In the genomic region with DNA sequence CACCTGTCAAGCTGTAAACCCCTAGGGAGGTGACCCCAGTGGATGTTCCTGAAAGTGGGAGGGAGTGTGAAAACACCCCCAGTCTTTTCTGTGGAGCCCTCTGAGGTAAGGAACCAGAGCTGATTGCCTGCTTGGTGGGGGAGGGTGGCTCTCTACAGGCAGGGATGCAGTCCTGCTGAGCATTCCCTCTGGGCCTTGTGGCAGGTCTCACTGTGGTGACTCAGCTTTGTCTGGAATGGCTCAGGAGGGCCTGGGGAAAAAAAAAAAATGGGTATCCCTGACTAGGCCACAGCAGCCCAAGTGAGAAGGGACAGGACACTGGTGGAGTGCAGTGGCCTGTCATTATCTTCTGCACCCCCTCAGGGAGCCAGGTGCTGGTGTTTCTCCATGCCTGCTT, we compare ENCODE assay signal across 9 mouse cellular contexts. TPM values are rescaled to one million over a fixed set of nuclear protein-coding genes. Genes with fewer than 3 reads are reported as not detected.
DNase-seq lines count a peak whose midpoint lies in the region; ATAC-seq and TF ChIP-seq lines count a peak whose summit lies in the region.
"Had no signal": no experiment of that assay in that cellular context is flagged by ENCODE, and none has a peak within 500 bp of the region (broad histone marks: within the 10 kb centered on the region; RNA-seq: fewer than 3 reads in every experiment).

No protein-coding gene starts in this region.

- TF ChIP-seq POLR2A in kidney, adult 2 months (IDR thresholded peaks at IDR 0.05; ENCODE audit: low read depth, low read length): no peak

- H3K4me3 ChIP-seq in kidney, embryonic 14.5 days (ENCODE audit: low read length): peak overlapping the region; percentile 78; the same call in 1 of the 2 replicates
- H3K4me3 ChIP-seq in embryonic facial prominence, embryonic 14.5 days (ENCODE audit: low read depth, low read length): 0 out of 2 replicates have a peak overlapping the region, but pooled peaks have one; percentile 68
- H3K4me3 ChIP-seq in limb, embryonic 10.5 days: peak overlapping the region; percentile 95
- peak overlapping the region; percentile 71; the same call in 1 of the 2 replicates for H3K4me3 ChIP-seq in neural tube, embryonic 14.5 days (ENCODE audit: low read depth, low read length)
- H3K4me3 ChIP-seq in kidney, adult 2 months (ENCODE audit: insufficient read depth, low read depth, low read length): no peak overlapping the region

- no peak for DNase-seq in kidney, postnatal 14 days
- no peak for DNase-seq in embryonic facial prominence, embryonic 14.5 days (ENCODE audit: low spot score)
- no peak for DNase-seq in limb, embryonic 10.5 days (ENCODE audit: low spot score)
- no peak for DNase-seq in embryo, embryonic 9.5 days (ENCODE audit: extremely low spot score)
- no peak for DNase-seq in ovary, postnatal 36 days (ENCODE audit: low spot score)
- DNase-seq in kidney, adult 2 months: no peak
- DNase-seq: lung, postnatal 4 days had no signal

- no peak overlapping the region for H3K27ac ChIP-seq in kidney, embryonic 14.5 days (ENCODE audit: low read depth, low read length)
- H3K27ac ChIP-seq in embryonic facial prominence, embryonic 14.5 days (replicated peaks; ENCODE audit: low read depth, low read length): no peak overlapping the region
- peak overlapping the region; percentile 92; the same call in 1 of the 2 replicates for H3K27ac ChIP-seq in limb, embryonic 10.5 days
- H3K27ac ChIP-seq in neural tube, embryonic 14.5 days (ENCODE audit: low read depth, low read length): no peak overlapping the region
- H3K27ac ChIP-seq in kidney, adult 2 months (ENCODE audit: insufficient read depth, low read depth, low read length): no peak overlapping the region

- H3K9me3 ChIP-seq in kidney, embryonic 14.5 days (ENCODE audit: control insufficient read depth, low read length): no peaks in the 10 kb centered on the region
- no peaks in the 10 kb centered on the region for H3K9me3 ChIP-seq in embryonic facial prominence, embryonic 14.5 days (ENCODE audit: control insufficient read depth, low read length)
- H3K9me3 ChIP-seq in limb, embryonic 10.5 days (replicated peaks): no peaks in the 10 kb centered on the region
- H3K9me3 ChIP-seq in neural tube, embryonic 14.5 days (ENCODE audit: control insufficient read depth, low read length): no peaks in the 10 kb centered on the region

- no peak overlapping the region; the same call in 1 of the 2 replicates for H3K4me2 ChIP-seq in kidney, embryonic 14.5 days (replicated peaks; ENCODE audit: low read depth, low read length)
- H3K4me2 ChIP-seq in embryonic facial prominence, embryonic 14.5 days (ENCODE audit: low read depth, low read length): peak overlapping the region; percentile 72
- peak overlapping the region; percentile 85; the same call in 1 of the 2 replicates for H3K4me2 ChIP-seq in neural tube, embryonic 14.5 days (ENCODE audit: low read depth, low read length)

- TF ChIP-seq CTCF in kidney, adult 2 months (conservative IDR thresholded peaks at IDR 0.05; ENCODE audit: insufficient read depth, insufficient read length, low read depth, low read length): no peak

- ATAC-seq in kidney, embryonic 14.5 days (ENCODE audit: low FRiP score, low TSS enrichment): no peak
- no peak for ATAC-seq in embryonic facial prominence, embryonic 14.5 days (ENCODE audit: low read depth)
- no peak for ATAC-seq in neural tube, embryonic 14.5 days (ENCODE audit: low read depth)

- peak overlapping the region; percentile 28; the same call in 1 of the 2 replicates for H3K9ac ChIP-seq in kidney, embryonic 14.5 days (ENCODE audit: low read depth, low read length)
- peak overlapping the region; percentile 79; the same call in 1 of the 2 replicates for H3K9ac ChIP-seq in embryonic facial prominence, embryonic 14.5 days (ENCODE audit: low read depth, low read length)
- H3K9ac ChIP-seq in neural tube, embryonic 14.5 days (replicated peaks; ENCODE audit: low read depth, low read length): peak overlapping the region; percentile 32; the same call in 1 of the 2 replicates

- H3K36me3 ChIP-seq in kidney, embryonic 14.5 days (ENCODE audit: control insufficient read depth, insufficient read depth, low read length): peaks cover 5% of the 10 kb centered on the region; the same call in 1 of the 2 replicates
- peaks cover 9% of the 10 kb centered on the region; the same call in 1 of the 2 replicates for H3K36me3 ChIP-seq in embryonic facial prominence, embryonic 14.5 days (ENCODE audit: control insufficient read depth, insufficient read depth, low read length)
- peaks cover 46% of the 10 kb centered on the region for H3K36me3 ChIP-seq in limb, embryonic 10.5 days
- H3K36me3 ChIP-seq in neural tube, embryonic 14.5 days (ENCODE audit: control insufficient read depth, insufficient read depth, low read length): 0 out of 2 replicates have a peak, but pooled peaks cover 3% of the 10 kb centered on the region
- no peaks in the 10 kb centered on the region for H3K36me3 ChIP-seq in kidney, adult 2 months (ENCODE audit: control insufficient read depth, insufficient read depth, low read length)

- peaks cover 13% of the 10 kb centered on the region for H3K4me1 ChIP-seq in kidney, embryonic 14.5 days (ENCODE audit: control insufficient read depth, insufficient read depth, low read length)
- H3K4me1 ChIP-seq in embryonic facial prominence, embryonic 14.5 days (ENCODE audit: control insufficient read depth, insufficient read depth, low read length): peaks cover 9% of the 10 kb centered on the region
- peaks cover 36% of the 10 kb centered on the region for H3K4me1 ChIP-seq in limb, embryonic 10.5 days
- peaks cover 12% of the 10 kb centered on the region; the same call in 1 of the 2 replicates for H3K4me1 ChIP-seq in neural tube, embryonic 14.5 days (ENCODE audit: control insufficient read depth, insufficient read depth, low read length)
- H3K4me1 ChIP-seq in kidney, adult 2 months (ENCODE audit: control insufficient read depth, insufficient read depth, low read length): peaks cover 9% of the 10 kb centered on the region; the same call in 1 of the 2 replicates

- H3K27me3 ChIP-seq in kidney, embryonic 14.5 days (ENCODE audit: control insufficient read depth, insufficient read depth, low read length): no peaks in the 10 kb centered on the region
- no peaks in the 10 kb centered on the region for H3K27me3 ChIP-seq in embryonic facial prominence, embryonic 14.5 days (replicated peaks; ENCODE audit: control insufficient read depth, insufficient read depth, low read length)
- H3K27me3 ChIP-seq in limb, embryonic 10.5 days (ENCODE audit: low read depth, poor library complexity, severe bottlenecking): no peaks in the 10 kb centered on the region
- no peaks in the 10 kb centered on the region for H3K27me3 ChIP-seq in neural tube, embryonic 14.5 days (ENCODE audit: control insufficient read depth, insufficient read depth, low read length)
- no peaks in the 10 kb centered on the region for H3K27me3 ChIP-seq in kidney, adult 2 months (replicated peaks; ENCODE audit: control insufficient read depth, insufficient read depth, low read length)

RNA-seq across cellular contexts. Expression of gene Ttll12, which starts 1.8 kb away (rescaled TPM):
- polyA plus RNA-seq in kidney, embryonic 14.5 days (2014; fragmentation: Nextera tagmentation; extraction: Ambion mirVana): 34.6 and 42.3 TPM in 2 replicates
- 30.7 and 36.8 TPM in 2 replicates for polyA plus RNA-seq in embryonic facial prominence, embryonic 14.5 days (2014; fragmentation: Nextera tagmentation; extraction: Ambion mirVana)
- 63.8 and 71.0 TPM in 2 replicates for polyA plus RNA-seq in limb, embryonic 10.5 days (2016; fragmentation: Nextera tagmentation; extraction: Ambion mirVana)
- 39.8 and 42.6 TPM in 2 replicates for polyA plus RNA-seq in neural tube, embryonic 14.5 days (2014; fragmentation: Nextera tagmentation; extraction: Ambion mirVana)
- 18.0 and 20.5 TPM in 2 replicates for polyA plus RNA-seq in kidney, adult 2 months (2012; rRNA removed)

RNA-seq across cellular contexts. Expression of gene Mcat, which starts 29.6 kb away (rescaled TPM):
- polyA plus RNA-seq in kidney, embryonic 14.5 days (2014; fragmentation: Nextera tagmentation; extraction: Ambion mirVana): 29.3 and 43.7 TPM in 2 replicates
- 34.9 and 37.1 TPM in 2 replicates for polyA plus RNA-seq in embryonic facial prominence, embryonic 14.5 days (2014; fragmentation: Nextera tagmentation; extraction: Ambion mirVana)
- 50.8 and 54.1 TPM in 2 replicates for polyA plus RNA-seq in limb, embryonic 10.5 days (2016; fragmentation: Nextera tagmentation; extraction: Ambion mirVana)
- 31.8 and 36.6 TPM in 2 replicates for polyA plus RNA-seq in neural tube, embryonic 14.5 days (2014; fragmentation: Nextera tagmentation; extraction: Ambion mirVana)
- polyA plus RNA-seq in kidney, adult 2 months (2012; rRNA removed): 31.8 and 34.3 TPM in 2 replicates

RNA-seq across cellular contexts. Expression of gene Tspo, which starts 29.8 kb away (rescaled TPM):
- polyA plus RNA-seq in kidney, embryonic 14.5 days (2014; fragmentation: Nextera tagmentation; extraction: Ambion mirVana): 57.8 and 60.7 TPM in 2 replicates
- polyA plus RNA-seq in embryonic facial prominence, embryonic 14.5 days (2014; fragmentation: Nextera tagmentation; extraction: Ambion mirVana): 56.7 and 70.8 TPM in 2 replicates
- 56.8 and 60.5 TPM in 2 replicates for polyA plus RNA-seq in limb, embryonic 10.5 days (2016; fragmentation: Nextera tagmentation; extraction: Ambion mirVana)
- 4.7 and 7.7 TPM in 2 replicates for polyA plus RNA-seq in neural tube, embryonic 14.5 days (2014; fragmentation: Nextera tagmentation; extraction: Ambion mirVana)
- polyA plus RNA-seq in kidney, adult 2 months (2012; rRNA removed): 402 and 410 TPM in 2 replicates

Comparison
In these comparisons a context has a peak if more than half of its experiments do, and no peak if none do; other contexts are left out.
1. H3K9ac ChIP-seq: peak in every context shown above with its lines; median percentile 79 in embryonic facial prominence, embryonic 14.5 days; 32 in neural tube, embryonic 14.5 days; 28 in kidney, embryonic 14.5 days.